Mouse (Mus musculus) stomach, embryonic 16.5 days (tissue): Measurements from ENCODE around the gene Tmem115. TPM values are rescaled to one million over a fixed set of nuclear protein-coding genes. Genes with fewer than 3 reads are reported as not detected.

Experiments
- ATAC-seq: fragments of 200-750 bp; cut with Nextera tagmentation; 2 replicates; pipeline ENCODE4 v1.8.0; 2017; ENCODE audit warnings: moderate number of reproducible peaks, moderate TSS enrichment; ENCODE audit not compliant: insufficient read depth, low FRiP score
- H3K27ac ChIP-seq: fragments of 300-500 bp; sonication (generic); 2 replicates; pipeline ENCODE4 v1.5.1; 2014; ENCODE audit warnings: low read length
- H3K27me3 ChIP-seq: fragments of 300-500 bp; sonication (generic); 2 replicates; pipeline ENCODE4 v1.6.1; 2014; ENCODE audit warnings: low read length, control low read depth, mixed read lengths; ENCODE audit not compliant: control insufficient read depth, insufficient read depth
- H3K36me3 ChIP-seq: fragments of 300-500 bp; sonication (generic); 2 replicates; pipeline ENCODE4 v1.6.1; 2014; ENCODE audit warnings: low read length; ENCODE audit not compliant: control insufficient read depth, insufficient read depth
- H3K4me1 ChIP-seq: fragments of 300-500 bp; sonication (generic); 2 replicates; pipeline ENCODE4 v1.6.1; 2014; ENCODE audit warnings: low read length, control low read depth, mixed read lengths; ENCODE audit not compliant: control insufficient read depth, insufficient read depth
- H3K4me2 ChIP-seq: fragments of 300-500 bp; sonication (generic); 2 replicates; pipeline ENCODE4 v1.6.1; 2014; ENCODE audit warnings: low read depth, low read length, mixed read lengths
- H3K4me3 ChIP-seq: fragments of 300-500 bp; sonication (generic); replicated peaks from 2 replicates; pipeline ENCODE4 v1.5.1; 2014; ENCODE audit warnings: mild to moderate bottlenecking, low read length
- H3K9ac ChIP-seq: fragments of 300-500 bp; sonication (generic); 2 replicates; pipeline ENCODE4 v1.6.1; 2014; ENCODE audit warnings: low read length
- H3K9me3 ChIP-seq: fragments of 300-500 bp; sonication (generic); replicated peaks from 2 replicates; pipeline ENCODE4 v1.6.1; 2016; ENCODE audit warnings: low read length, control low read depth; ENCODE audit not compliant: control insufficient read depth
- WGBS: fragments of 180-500 bp; shearing (Covaris S2); extraction: QIAGEN DNeasy Blood & Tissue Kit; methylation state at CpG from one replicate; pipeline ENCODE4 v1.1.7; 2014; 5-methylcytosine and 5-hydroxymethylcytosine counted together
- polyA plus RNA-seq: library from polyadenylated mRNA; unstranded; fragments of >200 nt; fragmentation: Nextera tagmentation; extraction: Ambion mirVana; gene quantifications from 2 replicates; pipeline ENCODE4 v1.2.1, GENCODE M21; 2015

Tmem115 gene
- polyA plus RNA-seq, 1 experiment from 2014 or later, result 40.2 TPM

- peak within 1 kb of the TSS; percentile 49 for H3K4me3 ChIP-seq
- no peaks in the 10 kb centered on the region for H3K27me3 ChIP-seq
- no peaks in the 10 kb centered on the region for H3K9me3 ChIP-seq
- peak within 1 kb of the TSS; percentile 64 for H3K27ac ChIP-seq
- peak within 1 kb of the TSS; percentile 96 for H3K4me2 ChIP-seq
- under 1% methylated on average over 63 of the region's 63 CpGs for WGBS
- H3K36me3 ChIP-seq, result no peaks in the 10 kb centered on the region
- ATAC-seq, result peak; percentile 48
- peaks cover 48% of the 10 kb centered on the region for H3K4me1 ChIP-seq
- H3K9ac ChIP-seq, result peak within 1 kb of the TSS; percentile 71
Observed at GRCm38 (mm10) chr9:107551117-107551889, 17.6 kb downstream of the Tmem115 start, which contains the start of gene Rassf1. TSS of gene Rassf1 (plus strand) at chr9:107551555.

GRCm38 (mm10) chr9:107551890-107552355, 18.2 kb downstream of the Tmem115 start:
- ATAC-seq, result no peak
- peak overlapping the region; percentile 96 for H3K4me2 ChIP-seq
- H3K9ac ChIP-seq, result peak overlapping the region; percentile 71
- no peaks in the 10 kb centered on the region for H3K27me3 ChIP-seq
- peak overlapping the region; percentile 64 for H3K27ac ChIP-seq
- H3K4me3 ChIP-seq, result peak overlapping the region; percentile 49
- peaks cover 48% of the 10 kb centered on the region for H3K4me1 ChIP-seq
- no peaks in the 10 kb centered on the region for H3K36me3 ChIP-seq
- no peaks in the 10 kb centered on the region for H3K9me3 ChIP-seq
- WGBS, result 12% methylated on average over 8 of the region's 8 CpGs

GRCm38 (mm10) chr9:107552690-107553393, 19.1 kb downstream of the Tmem115 start:
- H3K4me2 ChIP-seq, result peak overlapping the region; percentile 96
- no peak for ATAC-seq
- peak overlapping the region; percentile 73; the same call in 1 of the 2 replicates for H3K4me3 ChIP-seq
- H3K9me3 ChIP-seq, result no peaks in the 10 kb centered on the region
- no peak overlapping the region for H3K27ac ChIP-seq
- no peaks in the 10 kb centered on the region for H3K27me3 ChIP-seq
- peaks cover 45% of the 10 kb centered on the region for H3K4me1 ChIP-seq
- no peak overlapping the region for H3K9ac ChIP-seq
- 0 out of 2 replicates have a peak, but pooled peaks cover 4% of the 10 kb centered on the region for H3K36me3 ChIP-seq
- 77% methylated on average over 5 of the region's 5 CpGs for WGBS

GRCm38 (mm10) chr9:107553541-107554318, 20.0 kb downstream of the Tmem115 start:
- Histone ChIP-seq H3K27ac (peak overlapping the region; percentile 83), H3K4me3 (peak overlapping the region; percentile 73), H3K9ac (peak overlapping the region; percentile 77), H3K9me3 (no peaks in the 10 kb centered on the region), H3K4me1 (peaks cover 45% of the 10 kb centered on the region), H3K27me3 (no peaks in the 10 kb centered on the region), H3K36me3 (peaks cover 12% of the 10 kb centered on the region), H3K4me2 (peak overlapping the region; percentile 96)
- peak; percentile 27; the same call in 1 of the 2 replicates for ATAC-seq
- WGBS, result 5% methylated on average over 37 of the region's 37 CpGs

- under 1% methylated on average over 53 of the region's 53 CpGs for WGBS
- H3K4me3 ChIP-seq, result peak overlapping the region; percentile 73
- H3K4me1 ChIP-seq, result peaks cover 45% of the 10 kb centered on the region
- H3K9ac ChIP-seq, result peak overlapping the region; percentile 93
- peak overlapping the region; percentile 96 for H3K4me2 ChIP-seq
- H3K27me3 ChIP-seq, result no peaks in the 10 kb centered on the region
- peaks cover 18% of the 10 kb centered on the region for H3K36me3 ChIP-seq
- H3K9me3 ChIP-seq, result no peaks in the 10 kb centered on the region
- ATAC-seq, result peak; percentile 91
- H3K27ac ChIP-seq, result peak overlapping the region; percentile 95
Observed at GRCm38 (mm10) chr9:107554319-107554825, 20.6 kb downstream of the Tmem115 start.

GRCm38 (mm10) chr9:107555031-107555457, 21.3 kb downstream of the Tmem115 start:
- H3K9ac ChIP-seq, result peak overlapping the region; percentile 93
- H3K27me3 ChIP-seq, result no peaks in the 10 kb centered on the region
- no peaks in the 10 kb centered on the region for H3K9me3 ChIP-seq
- peaks cover 45% of the 10 kb centered on the region for H3K4me1 ChIP-seq
- H3K36me3 ChIP-seq, result peaks cover 25% of the 10 kb centered on the region
- peak overlapping the region; percentile 73 for H3K4me3 ChIP-seq
- peak overlapping the region; percentile 95 for H3K27ac ChIP-seq
- peak overlapping the region; percentile 96 for H3K4me2 ChIP-seq
- under 1% methylated on average over 23 of the region's 23 CpGs for WGBS
- peak; percentile 9; the same call in 1 of the 2 replicates for ATAC-seq

- Histone ChIP-seq H3K27ac (peak overlapping the region; percentile 95), H3K9ac (peak overlapping the region; percentile 93), H3K36me3 (peaks cover 28% of the 10 kb centered on the region), H3K4me3 (peak overlapping the region; percentile 73), H3K9me3 (no peaks in the 10 kb centered on the region), H3K4me2 (peak overlapping the region; percentile 96), H3K27me3 (no peaks in the 10 kb centered on the region), H3K4me1 (peaks cover 44% of the 10 kb centered on the region)
- 46% methylated on average over 2 of the region's 2 CpGs for WGBS
- ATAC-seq, result no peak
Observed at GRCm38 (mm10) chr9:107555701-107556100, 22.0 kb downstream of the Tmem115 start.

- H3K9me3 ChIP-seq, result no peaks in the 10 kb centered on the region
- 56% methylated on average over 3 of the region's 3 CpGs for WGBS
- peak overlapping the region; percentile 95 for H3K27ac ChIP-seq
- H3K9ac ChIP-seq, result peak overlapping the region; percentile 93
- H3K27me3 ChIP-seq, result no peaks in the 10 kb centered on the region
- H3K4me1 ChIP-seq, result peaks cover 38% of the 10 kb centered on the region
- peak overlapping the region; percentile 73 for H3K4me3 ChIP-seq
- H3K36me3 ChIP-seq, result peaks cover 35% of the 10 kb centered on the region
- H3K4me2 ChIP-seq, result peak overlapping the region; percentile 96
- ATAC-seq, result no peak
Observed at GRCm38 (mm10) chr9:107556346-107556745, 22.6 kb downstream of the Tmem115 start.
